Mouse (Mus musculus): ENCODE data around the gene Gpr88. TPM values are rescaled to one million over a fixed set of nuclear protein-coding genes. Genes with fewer than 3 reads are reported as not detected.

The Gpr88 gene
- total RNA-seq (2022) = 1 to 10 TPM; 3.7 to 8.8 (median 5.4) TPM

DNA sequence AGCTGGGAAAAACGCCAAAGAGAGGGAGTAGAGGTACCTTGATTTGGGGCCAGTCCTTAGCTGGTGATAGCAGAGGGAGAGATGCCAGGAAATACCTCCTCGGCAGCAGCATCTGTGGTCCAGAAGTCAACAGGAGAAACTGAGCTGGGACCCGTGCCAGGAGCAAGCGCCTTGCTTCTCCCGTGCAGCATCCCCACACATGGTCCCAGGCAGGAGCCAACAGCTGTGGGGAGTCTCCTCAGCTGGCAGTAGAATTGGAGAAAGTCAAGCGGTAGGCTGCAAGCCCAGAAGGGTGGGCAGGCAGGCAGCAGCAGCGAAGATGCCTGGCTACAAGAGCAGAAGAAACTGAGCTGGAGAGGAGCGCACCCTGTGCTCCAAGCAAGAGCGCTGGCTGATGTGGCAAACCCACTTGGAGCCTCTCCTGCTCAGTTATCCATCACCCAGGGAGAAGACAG, at the start of gene Gpr88:
Gene Gpr88 (minus strand): TSS at position 427 of the 455 bp plus-strand sequence.
- DNase-seq (ENCODE audit: low spot score in 2 of 2) = peak; percentile 58 to 69

DNA sequence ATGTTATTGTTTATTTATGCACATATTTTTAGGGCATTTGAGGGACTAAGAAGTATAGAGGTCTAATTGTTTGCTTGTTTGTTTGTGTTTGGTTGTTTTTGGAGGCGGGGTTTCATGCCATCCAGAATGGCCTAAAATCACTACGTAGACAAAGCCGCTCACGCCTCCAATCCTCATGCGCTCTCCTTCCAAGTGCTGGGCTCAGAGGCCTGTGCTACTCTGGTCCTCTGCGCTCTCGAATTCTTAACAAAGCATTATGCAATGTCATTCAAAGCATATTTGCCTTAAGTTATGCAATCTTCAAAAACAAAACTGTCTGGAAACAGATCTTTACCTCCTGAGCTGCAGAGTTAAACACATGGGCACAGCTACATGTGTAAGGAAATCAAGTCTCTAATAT, 49.3 kb upstream of the Gpr88 start:
- no peak for DNase-seq (ENCODE audit: low spot score in 2 of 2)

DNA sequence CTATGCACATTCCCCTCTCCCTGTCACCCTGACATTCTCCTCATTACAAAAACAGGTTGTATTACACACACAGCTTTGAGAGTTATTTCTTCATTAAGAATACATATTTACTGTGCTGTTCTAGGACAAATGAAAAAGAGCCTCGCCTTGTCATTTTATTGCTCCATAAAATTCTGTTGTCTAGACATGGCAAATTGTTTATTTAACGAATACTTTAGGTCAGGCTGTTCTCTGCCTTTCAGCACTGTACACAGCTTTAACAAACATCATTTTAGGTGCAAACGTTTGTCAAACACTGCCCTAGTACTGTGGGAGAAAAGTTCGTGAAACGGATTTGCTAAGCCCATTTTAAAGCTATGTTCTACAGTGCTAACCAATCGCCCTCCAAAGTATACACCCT, 48.5 kb upstream of the Gpr88 start:
- DNase-seq (ENCODE audit: low spot score in 2 of 2) = no peak

DNA sequence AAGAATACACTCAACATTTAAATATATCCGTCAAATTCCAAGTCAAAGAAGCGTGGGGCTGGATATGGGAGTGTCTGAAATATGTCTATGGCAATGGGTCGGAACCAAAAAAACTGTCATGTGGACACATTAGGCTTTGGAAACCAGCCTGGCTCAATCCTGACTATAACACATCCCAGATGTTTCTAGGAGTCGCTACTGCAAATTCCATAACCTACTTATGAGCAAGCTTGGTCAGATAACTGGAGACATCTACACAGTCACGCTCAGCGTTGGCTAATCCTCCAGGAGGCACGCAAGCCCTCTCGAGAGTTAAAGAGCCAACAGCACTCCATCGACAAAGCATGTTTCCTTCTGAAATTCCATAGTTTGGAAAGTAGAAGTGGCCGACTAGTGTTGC, 45.4 kb upstream of the Gpr88 start:
- no peak for DNase-seq (ENCODE audit: low spot score in 2 of 2)

- no peak for DNase-seq (ENCODE audit: low spot score in 2 of 2)
Observed at GRCm38 (mm10) chr3:116298003-116298402, 44.7 kb upstream of the Gpr88 start.

DNA sequence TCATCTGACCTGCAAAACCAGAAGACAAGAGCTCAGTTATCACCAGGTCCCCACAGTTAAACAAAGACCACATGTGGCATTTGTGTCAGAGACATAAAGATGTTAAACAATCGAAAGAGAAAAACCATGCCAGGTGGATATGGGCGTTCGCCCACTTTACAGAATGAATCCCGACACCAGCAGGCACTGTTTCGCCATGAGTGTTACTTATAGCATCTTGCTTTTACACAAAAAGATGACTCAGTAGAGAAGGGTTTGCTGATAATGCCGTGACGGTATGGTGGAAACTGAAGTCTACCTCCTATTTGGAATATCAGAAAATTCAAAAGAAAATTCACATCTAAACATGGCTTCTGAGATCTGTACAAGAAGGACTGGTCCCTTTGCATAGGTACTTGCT, 43.9 kb upstream of the Gpr88 start:
- no peak for DNase-seq (ENCODE audit: low spot score in 2 of 2)

- no peak for DNase-seq (ENCODE audit: low spot score in 2 of 2)
Observed at GRCm38 (mm10) chr3:116290041-116290815, 36.9 kb upstream of the Gpr88 start.

GRCm38 (mm10) chr3:116288833-116289232, 35.5 kb upstream of the Gpr88 start:
- DNase-seq (ENCODE audit: low spot score in 2 of 2) = no peak

DNA sequence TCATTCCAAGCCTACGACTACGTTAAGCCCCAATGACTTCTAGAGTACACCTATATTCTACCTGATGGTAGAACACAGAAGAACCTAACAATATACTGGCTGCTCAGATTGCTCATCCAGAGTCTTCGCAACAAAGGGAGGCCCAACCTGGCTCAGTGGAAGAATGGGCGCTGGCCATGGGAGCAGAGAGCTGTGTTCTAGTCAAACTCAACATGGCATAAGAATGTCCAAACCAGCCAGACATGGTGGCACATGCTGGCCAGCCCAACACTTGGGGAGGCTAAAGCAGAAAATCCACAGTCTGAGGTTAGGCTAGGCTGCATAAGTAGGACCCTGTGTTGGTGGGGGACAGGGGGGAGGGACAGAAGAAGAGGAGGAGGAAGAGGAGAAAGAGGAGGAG, 31.4 kb upstream of the Gpr88 start:
- DNase-seq (ENCODE audit: low spot score in 2 of 2) = no peak

- no peak for DNase-seq (ENCODE audit: low spot score in 2 of 2)
Observed at GRCm38 (mm10) chr3:116283996-116284395, 30.7 kb upstream of the Gpr88 start.

DNA sequence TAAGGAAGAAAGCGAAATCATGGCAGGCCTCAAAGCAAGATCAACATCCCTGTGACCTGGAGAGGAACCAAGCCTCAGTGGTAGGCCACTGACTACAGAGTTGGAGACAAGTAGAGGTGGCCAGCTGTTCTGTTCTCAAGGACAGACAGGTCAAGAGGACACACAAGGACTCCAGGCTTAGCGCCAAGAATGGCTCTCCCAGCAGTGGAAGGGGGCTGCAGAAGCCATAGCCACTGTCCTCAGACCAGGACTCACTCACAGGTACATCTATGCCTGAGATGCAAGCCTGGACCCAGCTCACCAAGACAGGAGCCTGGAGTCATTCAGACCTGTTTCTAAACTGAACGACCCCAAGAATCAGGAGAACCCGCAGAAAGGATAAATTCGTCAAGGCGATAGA, 28.4 kb upstream of the Gpr88 start:
- DNase-seq (ENCODE audit: low spot score in 2 of 2) = no peak

- no peak for DNase-seq (ENCODE audit: low spot score in 2 of 2)
Observed at GRCm38 (mm10) chr3:116277146-116277545, 23.8 kb upstream of the Gpr88 start.

- no peak for DNase-seq (ENCODE audit: low spot score in 2 of 2)
Observed at GRCm38 (mm10) chr3:116271679-116272078, 18.4 kb upstream of the Gpr88 start.

- no peak for DNase-seq (ENCODE audit: low spot score in 2 of 2)
Observed at GRCm38 (mm10) chr3:116267036-116267654, 13.8 kb upstream of the Gpr88 start.

DNA sequence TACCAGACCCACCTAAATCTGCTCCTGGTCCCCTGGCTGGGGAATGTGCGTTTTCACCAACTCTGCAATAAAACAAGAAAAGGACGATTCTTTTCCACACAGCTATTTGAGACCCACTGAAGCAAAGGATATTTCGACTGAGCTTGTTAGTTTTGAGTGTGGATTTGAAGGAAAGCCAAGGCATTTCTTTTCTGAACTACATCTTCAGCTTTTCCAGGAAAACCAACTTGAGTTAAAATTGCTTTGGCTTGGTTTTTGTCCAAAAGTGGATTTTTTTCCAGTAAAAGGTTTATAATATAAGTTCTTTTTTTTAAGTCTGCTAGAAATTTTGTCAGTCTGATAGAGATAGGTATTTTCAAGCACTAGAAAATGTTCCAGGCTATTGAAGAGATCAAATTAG, 13.1 kb upstream of the Gpr88 start:
- no peak for DNase-seq (ENCODE audit: low spot score in 2 of 2)

DNA sequence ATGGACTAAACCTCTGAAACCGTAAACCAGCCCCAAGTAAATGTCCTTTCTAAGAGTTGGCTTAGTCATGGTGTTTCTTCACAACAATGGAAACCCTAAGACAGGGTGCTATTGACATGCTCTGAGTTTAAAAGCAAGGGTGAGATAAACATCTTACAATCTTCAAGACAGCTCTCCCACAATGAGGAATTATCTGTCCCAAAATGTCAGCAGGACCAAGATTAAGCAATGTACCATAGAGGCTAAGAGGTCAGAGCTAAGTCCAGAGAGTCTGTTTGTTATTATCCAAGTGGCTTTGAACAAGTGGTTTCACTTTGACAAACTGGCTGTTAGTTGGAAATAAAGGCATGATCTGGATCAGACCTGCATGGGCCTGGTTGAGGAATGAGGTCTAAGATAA, 10.7 kb upstream of the Gpr88 start:
- DNase-seq (ENCODE audit: low spot score in 2 of 2) = no peak

DNA sequence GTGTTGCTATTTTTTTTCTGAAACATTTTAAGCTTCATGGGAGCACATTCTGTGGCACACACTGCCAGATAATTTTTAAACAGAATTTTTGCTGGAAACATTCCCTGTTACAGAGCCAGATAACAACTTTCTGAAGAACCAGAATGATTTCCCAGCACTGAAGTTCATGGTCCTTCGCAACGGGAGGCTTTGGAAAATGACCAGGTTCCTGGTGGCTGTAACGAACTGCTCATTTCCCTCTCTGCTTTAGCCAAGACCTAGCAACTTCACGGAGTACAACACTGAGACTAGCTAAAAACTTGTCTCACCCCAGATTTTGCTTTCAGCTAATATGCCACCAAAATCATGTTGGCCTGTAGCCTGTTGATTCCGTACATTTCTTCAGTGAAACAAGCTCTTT, 9.8 kb upstream of the Gpr88 start:
- no peak for DNase-seq (ENCODE audit: low spot score in 2 of 2)

GRCm38 (mm10) chr3:116256104-116256503, 2.8 kb upstream of the Gpr88 start:
- no peak for DNase-seq (ENCODE audit: low spot score in 2 of 2)

DNA sequence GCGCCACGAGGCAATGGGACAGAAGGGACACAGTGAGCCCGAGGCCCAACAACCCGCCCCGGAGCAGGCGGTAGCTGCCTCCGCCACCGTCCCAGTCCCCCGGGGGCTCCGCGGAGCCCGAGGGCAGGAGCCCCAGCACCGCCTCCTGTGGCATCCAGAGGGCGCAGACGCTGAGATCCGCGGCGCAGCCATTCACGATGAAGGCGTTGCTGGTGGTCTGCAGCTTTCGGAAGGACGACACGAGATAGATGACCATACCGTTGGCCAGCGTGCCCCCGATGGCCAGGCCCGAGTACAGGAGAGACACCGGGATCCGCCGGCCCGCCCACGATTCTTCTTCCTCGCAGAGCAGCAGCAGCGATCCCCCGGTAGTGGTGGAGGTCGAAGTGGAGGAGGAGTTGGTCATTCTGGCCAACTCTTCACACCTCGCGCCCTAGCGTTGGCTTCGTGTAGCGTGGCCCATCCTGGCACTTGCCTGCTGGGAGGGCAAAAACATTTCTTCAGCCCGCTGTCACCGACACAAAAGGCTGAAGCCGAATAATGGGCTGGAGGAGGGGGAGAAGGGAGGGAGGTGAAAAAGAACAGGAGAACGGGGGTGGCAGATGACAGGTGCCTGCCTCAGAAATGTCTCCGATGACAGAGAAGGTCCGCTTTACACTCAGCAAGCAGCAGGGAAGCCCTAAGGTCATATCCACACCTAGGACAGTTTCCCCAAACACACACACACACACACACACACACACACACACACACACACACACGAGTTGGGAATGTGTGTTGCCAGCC, 855 bp downstream of the Gpr88 start:
- no peak for DNase-seq (ENCODE audit: low spot score in 2 of 2)

DNA sequence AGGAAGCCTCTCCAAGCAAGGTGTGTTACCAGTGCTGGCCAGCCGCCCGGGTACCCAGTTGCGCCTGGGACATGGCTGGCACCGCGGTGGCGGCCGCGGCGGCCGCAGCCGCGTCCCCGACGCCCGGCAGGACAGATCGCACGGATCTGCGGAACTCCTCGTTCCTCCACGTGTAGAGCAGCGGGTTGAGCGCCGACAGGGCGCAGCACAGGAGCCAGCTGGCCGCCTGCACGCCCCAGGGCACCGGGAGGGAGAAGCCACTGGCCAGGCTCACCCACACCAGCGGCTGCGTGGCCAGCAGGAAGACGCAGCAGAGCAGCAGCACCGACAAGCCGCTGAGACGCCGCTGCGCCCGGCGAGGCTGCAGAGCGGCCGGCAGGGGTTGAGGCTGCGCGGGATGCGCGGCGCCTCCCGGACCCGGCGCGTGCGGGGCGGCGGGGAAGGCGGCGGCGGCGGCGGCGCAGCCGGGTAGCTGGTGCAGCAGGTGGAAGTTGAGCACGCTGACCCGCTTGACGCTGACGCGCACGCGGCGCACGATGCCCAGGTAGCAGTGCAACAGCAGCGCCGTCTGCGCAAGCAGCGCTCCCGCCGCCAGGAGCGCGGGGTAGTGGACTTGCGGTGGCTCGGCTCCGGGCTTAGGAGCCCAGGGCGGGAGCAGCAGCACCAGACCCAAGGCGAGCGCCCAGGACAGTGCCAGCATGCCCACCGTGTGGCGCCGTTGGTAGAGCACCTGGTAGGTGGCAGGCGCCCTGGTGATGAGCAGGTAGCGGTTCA, 1.6 kb downstream of the Gpr88 start:
- peak in 1 of 2 experiments; percentile 19 for DNase-seq (ENCODE audit: low spot score in 2 of 2)

DNA sequence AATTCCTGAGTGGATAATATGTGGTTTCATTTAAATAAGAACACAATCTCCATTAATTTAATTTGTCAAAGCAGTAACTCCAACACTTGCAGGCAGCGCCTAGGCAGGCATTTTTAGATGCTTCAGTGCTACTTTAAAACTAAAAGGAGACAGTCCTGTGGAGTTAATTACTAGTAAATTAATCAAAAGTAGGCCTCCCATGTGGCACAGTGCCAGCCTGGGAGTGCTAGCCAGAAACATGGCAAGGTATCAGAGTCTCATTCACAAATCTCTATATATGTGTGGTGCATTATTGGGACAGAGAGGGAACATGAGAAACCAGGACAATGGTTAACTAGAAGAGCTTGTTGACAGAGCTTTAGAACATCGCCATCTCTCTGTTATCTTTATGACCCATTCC, 4.3 kb downstream of the Gpr88 start:
- DNase-seq (ENCODE audit: low spot score in 2 of 2) = no peak

DNA sequence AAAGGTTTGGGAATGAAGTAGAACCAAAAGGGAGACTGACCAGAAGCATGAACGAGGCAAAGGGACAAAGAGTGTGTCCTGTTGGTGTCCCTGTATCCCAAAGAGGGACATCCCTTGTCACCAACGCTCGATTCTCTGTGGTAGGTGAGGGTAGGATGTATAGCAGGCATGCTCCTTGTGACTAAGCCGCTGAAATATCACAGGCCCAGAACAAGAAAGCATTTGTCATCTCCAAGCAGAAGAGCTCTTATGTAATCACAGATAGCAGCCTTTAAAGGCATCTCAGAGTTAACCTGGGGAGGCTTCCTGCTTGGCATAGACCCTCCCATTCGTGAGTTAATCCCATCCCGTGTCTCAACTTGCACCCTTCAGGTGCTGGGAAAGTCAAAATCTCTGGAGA, 8.8 kb downstream of the Gpr88 start:
- no peak for DNase-seq (ENCODE audit: low spot score in 2 of 2)
